Mouse (Mus musculus) layer of hippocampus, adult 11-12 months (tissue): ENCODE results near the gene Txn1.

Source experiments
- DNase-seq: peaks from one replicate; pipeline ENCODE4 v3.0.0; 2022; ENCODE audit warnings: low spot score

Txn1 gene

DNA sequence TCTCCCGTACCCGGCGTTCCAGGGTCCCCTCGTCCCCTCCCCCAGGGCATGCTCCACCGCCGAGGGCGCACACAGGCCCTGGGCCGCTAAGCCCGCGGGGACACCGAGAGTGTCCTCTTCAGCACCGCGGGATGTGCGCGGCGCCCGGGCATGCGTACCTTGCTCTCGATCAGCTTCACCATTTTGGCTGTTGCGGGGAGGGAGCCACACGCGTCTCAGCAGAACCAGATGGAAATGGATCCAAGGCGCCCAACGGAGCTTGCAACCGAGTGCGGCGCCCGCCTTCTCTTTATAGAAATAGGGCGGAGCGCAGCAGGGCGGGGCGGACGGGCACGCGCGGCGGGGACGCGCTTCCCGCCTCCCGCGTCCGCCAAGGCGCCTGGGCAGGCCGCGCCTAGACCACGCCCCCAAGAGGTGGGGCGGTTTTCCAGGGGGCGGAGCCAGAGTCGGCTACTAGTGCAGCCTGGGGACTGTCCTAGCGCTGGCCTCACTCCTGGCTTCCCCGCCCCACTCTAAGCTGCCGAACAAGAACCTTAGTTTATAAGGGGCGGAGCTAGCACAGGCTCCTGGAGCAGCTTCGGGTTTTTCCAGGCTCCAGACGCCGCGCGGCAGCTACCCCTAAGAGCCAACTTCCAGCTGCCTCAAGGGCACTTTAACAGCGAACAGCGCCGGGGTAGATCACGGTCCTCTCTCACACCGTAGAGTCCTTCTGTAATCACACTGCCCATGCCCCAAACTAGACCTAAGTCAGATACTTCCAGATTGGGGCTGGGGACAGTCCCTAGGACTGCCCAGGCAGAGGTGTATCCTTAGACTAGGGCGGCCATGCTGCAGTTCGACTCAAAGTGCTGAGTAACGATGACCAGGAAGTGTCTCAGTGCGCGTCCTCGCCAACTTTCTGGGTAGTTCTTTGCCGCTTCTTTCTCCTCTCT is at the start of gene Txn1:
Gene Txn1 (minus strand): TSS at position 383 of the 932 bp plus-strand sequence.
- peak; percentile 96 for DNase-seq

DNA sequence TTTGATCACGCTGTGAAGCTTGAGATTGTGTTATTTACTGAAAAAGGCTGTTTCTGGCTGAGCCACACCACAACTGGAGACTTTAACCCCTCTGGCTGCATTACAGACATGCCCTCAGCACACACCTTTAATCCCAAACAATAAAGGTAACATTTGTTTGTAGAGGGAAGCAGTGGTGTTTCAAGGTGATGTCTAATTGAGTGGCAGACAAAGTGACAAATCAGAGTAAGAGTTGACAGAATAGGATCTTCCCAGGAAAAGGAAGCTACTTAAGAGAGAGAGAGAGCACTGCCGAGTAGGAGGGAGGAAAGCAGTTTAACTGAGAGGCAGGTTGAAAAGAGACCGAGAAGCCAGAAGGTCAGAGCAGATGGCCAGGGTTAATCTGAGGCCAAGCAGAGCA is 47.3 kb upstream of the Txn1 start:
- DNase-seq: no peak

DNA sequence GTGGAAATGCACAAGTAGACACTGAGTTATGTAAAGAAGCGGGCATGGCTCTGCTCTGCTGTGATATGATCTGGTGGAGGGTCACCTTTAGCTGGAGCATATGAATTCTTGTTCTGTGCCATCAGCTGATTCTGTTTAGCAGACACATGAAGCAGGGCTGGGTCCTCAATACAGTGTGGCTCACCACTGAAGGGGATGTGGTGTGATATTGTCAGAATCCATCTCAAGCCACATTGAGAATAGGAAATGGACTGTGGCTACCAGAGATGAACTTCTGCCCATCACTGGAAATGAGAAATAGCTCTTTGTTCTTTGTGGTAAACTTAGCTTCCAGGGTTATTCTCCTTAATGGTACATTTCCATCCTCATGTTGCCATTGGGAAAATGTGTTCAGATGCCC is 35.2 kb upstream of the Txn1 start:
- no peak for DNase-seq

DNA sequence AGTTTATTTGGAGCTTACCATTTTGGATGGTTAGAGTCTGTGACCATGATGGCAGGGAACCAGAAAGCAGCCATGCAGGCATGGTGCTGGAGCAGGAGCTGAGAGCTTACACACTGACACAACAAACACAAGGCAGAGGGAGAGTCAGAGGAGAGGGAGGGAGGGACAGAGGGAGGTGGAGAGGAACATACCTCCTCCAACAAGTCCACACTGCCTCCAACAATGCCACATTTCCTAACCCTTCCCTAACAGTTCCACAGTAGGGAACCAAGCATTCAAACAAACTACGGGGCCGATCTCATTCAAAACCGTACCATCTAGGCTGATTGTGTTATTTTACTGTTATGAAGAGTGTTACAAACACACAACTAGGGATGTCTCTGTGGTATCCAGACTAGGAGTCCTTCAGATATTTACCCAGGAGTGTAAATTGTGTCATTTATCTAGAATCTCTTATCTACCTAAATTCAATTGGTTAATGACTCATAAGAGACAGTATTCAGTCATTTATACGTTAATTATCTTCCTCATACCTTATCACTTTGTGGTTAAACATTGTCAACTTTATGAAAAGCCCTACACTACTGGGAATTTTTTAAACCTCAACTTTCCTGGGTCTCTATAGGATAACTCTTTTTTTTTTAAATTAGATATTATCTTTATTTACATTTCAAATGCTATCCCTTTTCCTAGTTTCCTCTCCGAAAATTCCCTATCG is 18.3 kb upstream of the Txn1 start:
- no peak for DNase-seq

DNA sequence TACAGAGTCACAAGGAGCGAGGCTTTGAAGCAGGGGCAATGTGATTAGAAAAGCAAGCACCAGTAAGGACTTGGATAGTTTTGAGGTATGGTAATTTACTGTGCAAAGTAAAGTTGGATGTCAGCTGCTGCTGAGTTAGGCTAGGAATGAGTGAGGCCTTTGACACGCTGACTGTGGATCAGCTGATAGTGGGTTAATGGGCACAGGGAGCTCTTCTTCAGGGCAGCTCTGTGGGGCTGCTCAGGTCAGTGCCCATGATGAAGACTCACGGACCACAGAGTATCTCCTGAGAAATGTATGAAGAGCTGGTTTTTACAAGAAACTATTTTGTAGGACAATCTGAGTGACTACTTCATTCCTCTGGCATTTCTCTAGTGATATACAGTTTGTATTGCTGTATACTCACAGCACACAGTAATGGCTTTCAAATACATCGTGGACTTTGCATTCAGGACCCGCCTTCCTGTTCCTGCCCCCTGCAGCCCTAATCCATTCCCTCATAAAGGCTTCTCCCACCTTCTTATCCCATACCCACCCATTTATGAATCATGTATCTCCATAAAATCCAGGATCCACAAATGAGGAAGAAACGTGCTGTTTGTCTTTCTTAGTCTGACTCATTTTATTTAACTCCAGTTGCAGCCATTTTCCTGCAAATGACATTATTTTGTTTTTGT is 17.5 kb upstream of the Txn1 start:
- DNase-seq: no peak

DNA sequence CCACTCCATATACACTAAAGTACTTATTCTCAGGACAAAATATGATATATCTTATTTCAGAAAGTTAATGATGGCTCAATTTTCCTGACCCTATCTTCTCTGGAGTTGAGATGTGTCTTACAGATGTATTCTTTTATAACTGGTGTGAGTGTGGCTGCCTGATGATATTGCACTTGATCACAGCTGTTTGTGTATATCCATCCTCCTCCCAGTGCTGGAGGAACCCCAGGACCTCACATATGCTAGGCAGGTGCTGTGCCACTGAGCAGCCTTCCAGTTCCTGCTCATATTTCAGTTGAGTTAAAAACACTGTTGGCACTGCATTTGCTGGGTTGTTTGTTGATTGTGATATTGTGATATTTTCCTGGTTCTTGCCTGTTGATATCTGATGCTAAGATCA is 14.1 kb upstream of the Txn1 start:
- no peak for DNase-seq

DNA sequence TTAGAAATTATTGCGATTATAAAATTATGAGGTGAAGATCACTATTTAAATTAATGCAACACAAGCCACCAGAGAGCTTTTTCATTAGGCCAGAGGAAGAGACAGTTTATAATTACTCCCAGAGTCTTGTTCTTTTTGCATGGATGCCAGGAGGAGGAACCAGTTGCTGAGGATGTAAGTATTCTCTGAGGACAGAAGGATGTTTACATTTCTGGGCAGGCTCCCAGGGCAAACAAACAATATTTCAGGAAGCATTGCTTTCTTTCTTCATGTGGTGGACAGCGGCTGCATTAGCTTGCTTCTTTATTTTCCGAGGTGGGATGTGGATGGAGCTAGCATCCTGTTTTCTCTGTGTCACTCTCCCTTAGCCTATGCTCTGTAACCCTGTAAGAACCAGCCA is 11.0 kb upstream of the Txn1 start:
- no peak for DNase-seq

DNA sequence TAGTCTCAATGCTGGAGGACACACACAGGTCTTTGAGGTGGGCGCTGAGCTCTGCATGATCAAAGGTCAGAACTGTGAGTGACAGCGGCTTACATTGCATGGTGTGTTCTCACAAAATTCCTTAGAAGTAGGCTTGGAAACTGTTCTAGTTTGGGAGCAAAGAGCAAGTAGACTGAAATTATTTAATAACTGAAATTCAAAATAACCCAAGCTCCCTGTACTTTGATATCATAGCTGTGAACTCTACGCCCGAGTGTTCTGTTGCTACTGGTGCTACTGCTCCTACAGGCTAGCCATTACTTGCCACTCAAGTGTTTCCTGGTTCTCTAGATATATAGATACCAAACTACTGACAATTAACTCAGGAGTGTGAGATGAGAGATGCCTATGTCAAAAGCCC is 9.3 kb upstream of the Txn1 start:
- DNase-seq: no peak

DNA sequence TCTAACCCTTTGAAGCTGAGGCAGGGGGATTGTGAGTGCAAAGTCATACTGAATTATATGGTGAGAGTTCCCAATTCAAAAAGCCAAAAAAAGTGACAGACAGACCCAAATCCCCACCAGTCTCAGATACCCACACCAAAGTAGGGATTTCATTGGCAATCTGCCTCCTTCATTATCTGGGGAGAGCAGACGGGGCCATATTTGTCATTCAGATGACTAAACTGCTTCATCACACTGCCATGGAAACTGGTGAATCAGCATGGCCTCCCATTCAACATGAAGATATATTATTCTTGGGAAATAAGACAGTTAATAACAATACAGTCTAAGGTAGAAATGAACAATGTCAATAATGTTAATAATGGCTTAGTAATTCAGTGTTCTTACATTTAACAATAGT is 7.9 kb upstream of the Txn1 start:
- no peak for DNase-seq

DNA sequence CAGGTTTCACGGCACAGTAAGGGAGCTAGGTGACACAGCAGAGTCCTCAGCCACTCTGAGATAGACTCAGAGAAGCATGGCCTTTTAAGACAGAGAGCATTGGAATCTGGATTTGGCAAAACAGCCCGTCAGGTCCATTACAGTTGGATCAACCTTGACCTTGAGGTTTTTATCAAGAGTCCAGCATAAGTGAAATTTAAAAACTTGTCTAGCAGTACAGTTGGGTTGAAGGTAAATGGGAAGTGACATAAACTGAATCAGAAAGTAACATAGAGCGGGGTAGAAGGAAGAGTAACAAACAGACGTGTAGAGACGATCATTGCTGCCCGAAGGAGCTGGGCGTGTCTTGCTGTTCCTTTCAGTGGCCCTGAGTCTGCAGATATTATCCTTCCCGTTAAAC is 2.8 kb upstream of the Txn1 start:
- no peak for DNase-seq

DNA sequence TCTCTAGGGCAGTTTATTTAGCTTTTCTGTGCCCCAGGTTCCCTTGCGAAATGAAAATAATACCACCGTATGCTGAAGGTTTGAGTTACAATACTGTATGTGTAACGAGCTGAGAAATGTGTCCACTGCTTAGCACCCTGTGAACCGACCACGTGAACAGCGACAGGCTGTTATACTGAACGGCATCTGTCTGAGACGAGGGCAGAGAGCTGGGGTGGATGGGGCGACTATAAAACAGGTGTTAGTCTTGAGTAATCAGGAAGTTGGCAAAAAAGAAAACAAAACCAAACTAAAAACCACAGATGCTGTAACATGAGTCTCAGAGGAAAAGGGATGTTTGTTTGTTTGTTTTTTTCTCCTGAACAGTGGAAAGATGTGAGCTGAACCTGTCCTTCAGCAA is 1.9 kb upstream of the Txn1 start:
- DNase-seq: no peak

DNA sequence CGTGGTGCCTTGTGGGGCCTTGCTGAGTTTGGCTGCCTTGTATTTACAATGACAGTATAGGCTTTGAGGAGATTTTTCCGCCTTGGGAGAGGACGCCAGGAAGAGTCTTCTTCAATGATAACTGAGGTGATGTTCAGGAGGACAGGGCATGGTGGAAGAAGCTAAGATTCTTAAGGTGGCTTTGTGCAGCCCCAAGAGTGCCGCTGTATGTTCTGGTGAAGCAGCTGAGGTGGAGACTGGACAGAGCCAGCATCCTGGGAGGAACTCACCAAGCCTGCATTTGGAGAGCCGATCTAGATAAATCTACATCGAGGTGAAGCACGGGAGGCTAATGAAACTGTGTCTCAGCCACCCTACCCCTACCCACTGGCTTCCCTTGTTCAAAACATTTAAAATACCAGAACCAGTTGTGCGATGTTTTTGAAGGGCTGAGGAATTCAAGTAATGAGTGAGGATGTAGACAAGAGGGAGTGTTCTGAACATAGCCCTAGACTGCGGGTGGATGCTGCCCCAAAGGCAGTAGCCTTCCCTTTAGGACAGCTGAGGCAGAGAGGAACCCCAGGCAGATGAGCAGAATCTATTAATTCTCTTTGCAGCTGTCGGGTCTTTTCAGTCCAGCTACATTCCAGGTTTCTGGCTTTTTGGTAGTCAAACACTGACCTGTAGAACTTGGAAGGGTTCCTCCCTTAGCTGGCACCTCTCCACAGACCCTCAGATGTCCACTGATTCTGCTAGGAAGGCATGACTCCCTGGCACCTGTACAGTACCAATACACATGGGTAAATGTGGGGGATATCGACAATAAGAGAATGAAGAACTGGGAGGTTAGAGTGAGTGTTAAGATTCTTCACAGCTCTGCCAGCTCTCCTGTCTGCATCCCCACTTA is 1.2 kb upstream of the Txn1 start:
- DNase-seq: no peak

DNA sequence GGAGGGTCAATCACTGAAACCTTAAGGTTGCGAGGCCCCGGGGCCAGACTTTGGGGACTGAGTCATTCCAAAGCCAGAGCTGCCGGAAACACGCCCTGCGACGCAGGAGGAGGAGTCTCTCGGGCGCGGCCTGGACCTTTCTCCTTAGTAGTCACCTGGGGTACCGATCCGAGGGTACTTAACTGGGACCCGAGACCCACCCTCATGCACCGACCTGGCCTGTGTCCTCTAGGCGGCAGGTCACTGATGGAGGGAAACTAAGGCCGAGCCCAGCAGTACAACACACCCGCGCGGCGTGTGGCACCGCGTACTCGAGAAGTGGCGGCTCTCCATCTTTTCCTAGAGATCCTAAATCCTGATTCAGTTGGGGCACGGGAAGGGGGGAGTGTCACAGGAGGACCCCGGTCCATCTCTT is 660 bp downstream of the Txn1 start:
- peak; percentile 55 for DNase-seq

DNA sequence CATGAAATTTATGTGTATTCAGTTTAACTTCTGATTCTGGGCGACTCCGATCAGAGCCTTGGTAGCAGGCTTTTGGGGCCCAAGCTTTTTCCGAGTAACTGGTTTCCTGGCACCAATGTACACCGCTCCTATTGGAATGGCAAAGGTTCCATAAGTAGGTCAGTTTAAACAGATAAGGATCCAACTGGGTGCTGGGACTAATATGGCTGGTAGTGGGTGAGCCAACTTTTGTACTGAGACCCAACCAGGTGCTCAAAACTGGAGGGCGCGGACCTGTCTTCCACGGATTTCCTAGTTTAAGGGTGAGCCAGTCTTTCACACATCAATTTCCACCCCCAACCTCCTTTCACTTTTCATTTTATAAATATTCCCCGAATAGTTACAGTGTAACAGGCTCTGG is 1.2 kb downstream of the Txn1 start:
- DNase-seq: no peak

DNA sequence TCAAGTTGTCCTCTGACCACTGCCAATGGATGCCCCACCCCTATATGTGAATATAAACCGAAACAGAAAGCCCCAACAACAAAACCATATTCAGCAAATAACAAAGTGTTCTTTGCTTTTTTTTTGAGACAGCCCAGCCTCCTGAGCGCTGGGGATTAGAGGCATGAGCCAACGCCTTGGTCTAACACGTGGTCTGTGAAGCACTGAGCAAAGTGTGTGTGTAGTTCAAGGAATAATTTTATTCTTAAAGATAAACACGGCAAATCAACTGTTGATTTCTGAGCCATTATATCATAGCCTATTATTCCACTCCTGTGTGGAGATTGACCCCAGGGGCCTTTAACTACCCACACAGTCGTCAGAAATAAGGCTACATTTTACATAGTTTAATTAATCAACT is 1.6 kb downstream of the Txn1 start:
- DNase-seq: no peak

DNA sequence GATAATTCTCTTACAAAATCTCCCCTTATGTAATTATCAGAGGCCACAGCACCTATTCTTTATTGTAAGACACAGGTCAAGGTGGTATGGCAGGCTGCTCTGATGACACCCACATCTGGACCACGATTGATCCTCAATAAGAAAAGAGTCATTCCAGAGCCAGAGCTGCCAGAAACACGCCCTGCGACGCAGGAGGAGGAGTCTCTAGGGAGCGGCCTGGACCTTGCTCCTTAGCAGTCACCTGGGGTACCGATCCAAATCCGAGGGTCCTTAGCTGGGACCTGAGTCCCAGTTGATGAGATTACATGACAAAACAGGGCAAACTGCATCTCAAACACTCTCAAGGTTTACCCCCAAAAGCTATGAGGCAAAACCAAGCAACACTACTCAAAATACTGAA is 2.4 kb downstream of the Txn1 start:
- DNase-seq: no peak

DNA sequence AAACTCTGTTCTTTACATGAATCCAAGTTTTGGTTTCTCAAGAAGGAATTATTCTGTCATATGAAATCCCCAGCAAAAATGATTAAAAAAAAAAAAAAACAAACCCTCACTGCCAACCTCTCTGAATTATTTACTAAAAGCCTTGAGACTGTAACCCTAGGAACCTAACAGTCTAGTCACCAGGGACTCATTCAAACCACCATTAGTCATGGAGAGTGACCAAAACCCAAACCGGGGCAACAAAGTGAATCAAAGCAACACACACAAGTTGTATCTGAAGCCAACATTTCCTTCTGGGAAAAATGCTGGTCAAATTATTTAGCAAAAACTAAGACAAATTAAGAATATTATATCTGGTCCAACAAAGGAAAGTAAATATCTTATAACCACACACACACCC is 3.3 kb downstream of the Txn1 start:
- no peak for DNase-seq

DNA sequence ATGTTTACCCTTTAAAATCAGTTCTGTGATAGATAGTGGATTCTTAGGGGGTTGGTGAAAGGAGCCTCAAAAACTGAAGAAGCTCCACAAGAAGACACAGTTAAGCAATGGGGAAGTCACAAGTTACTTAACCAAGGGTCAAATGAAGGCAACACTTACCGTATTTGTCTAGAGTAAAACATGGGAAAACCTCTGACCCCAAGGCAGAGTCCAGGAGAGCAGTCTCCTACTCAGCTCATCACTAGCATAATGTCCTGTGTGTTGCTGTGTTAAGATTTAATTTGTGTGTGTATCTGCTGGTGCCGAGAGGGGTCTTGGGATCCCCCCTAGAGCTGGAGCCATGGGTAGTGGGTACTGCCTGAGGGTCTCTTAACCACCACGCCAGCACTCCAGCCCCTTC is 3.8 kb downstream of the Txn1 start:
- DNase-seq: no peak

DNA sequence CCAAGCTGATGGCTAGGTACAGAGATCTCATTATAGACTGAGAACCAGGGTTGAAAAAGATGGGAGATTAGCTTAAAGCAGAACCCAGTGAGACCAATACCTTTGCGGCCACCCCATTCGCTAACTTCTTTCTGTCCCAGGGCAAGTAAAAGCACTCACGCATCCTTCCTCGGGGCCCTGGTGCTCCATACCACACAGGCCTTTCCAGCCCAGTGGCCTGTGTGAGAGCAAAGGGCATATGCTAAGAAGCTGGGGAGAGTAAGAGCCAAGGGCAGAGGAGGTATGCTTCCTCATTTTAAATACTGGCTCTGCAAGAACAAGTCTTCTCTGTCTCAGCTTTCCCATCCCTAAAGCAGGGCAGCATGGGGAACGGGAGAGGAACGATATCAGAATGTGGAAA is 6.3 kb downstream of the Txn1 start:
- no peak for DNase-seq

DNA sequence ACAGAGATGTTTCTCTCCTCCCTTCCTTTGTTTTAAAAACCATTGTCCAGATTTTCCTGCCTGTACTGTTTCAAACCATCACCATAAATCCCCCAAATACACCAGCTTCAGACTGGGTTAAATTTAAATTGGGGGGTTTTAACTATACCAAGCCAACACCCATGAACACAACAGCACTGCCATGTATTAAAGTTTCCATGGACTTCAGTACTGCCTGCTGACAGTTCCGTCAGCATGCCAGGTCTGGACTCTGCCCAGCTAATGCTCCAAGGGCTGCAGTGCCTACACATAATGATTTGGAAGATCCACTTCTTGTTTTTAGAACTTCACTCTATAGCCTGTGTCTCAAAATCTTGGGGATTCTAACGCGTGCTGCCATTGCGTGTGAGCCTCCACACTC is 8.7 kb downstream of the Txn1 start:
- DNase-seq: no peak

DNA sequence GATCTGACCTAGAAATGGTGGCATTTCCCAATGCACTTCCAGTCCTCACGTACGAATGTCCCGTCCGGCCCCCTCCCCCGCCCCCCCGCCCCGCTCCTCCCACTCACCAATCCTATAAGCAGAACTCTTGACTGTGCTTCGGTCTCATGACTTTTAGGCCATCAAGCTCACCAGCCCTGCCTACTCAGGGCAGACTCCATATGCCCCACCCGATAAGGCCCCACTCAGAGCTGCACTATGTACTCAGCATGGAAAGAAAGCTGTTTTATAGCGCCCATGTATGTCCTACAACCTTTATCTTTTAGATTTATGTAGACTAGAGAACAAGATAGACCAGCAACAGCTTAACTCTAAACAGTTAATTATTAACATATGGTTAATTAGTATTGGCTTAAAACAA is 9.2 kb downstream of the Txn1 start:
- DNase-seq: no peak

DNA sequence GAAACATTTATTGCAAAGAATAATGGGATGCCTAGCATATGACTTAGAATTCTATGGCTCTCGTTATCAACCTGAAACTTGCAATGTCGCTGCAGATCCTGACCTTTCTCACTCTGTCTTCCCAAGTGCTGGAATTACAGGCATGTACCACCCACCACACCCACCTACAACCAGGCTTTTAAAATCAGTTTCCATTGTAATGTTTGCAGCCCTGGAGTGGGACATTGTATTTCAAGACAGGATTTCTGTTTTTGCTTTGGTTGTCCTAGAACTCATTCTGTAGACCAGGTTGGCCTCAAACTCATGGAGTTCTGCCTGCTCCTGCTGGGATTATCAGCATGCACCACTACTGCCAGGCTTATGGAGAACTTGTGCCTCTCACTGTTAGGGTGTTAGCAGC is 13.3 kb downstream of the Txn1 start:
- no peak for DNase-seq
